13 mouse cellular contexts compared by ENCODE assay signal in genomic region chr6:42381916-42382381, GRCm38 (mm10). TPM values are rescaled to one million over a fixed set of nuclear protein-coding genes. Genes with fewer than 3 reads are reported as not detected.
DNase-seq lines count a peak whose midpoint lies in the region; ATAC-seq and TF ChIP-seq lines count a peak whose summit lies in the region.
"Had no signal": no experiment of that assay in that cellular context is flagged by ENCODE, and none has a peak within 500 bp of the region (broad histone marks: within the 10 kb centered on the region; RNA-seq: fewer than 3 reads in every experiment).

No protein-coding gene starts in this region.

- ATAC-seq in heart, embryonic 12.5 days (ENCODE audit: insufficient number of reproducible peaks, low FRiP score): peak; percentile 64
- no peak for ATAC-seq in limb, embryonic 15.5 days (ENCODE audit: insufficient number of reproducible peaks, low FRiP score, low TSS enrichment, low read depth)
- ATAC-seq: midbrain, embryonic 15.5 days had no signal

- H3K9ac ChIP-seq in heart, adult 2 months (ENCODE audit: low read depth, low read length): peak overlapping the region; percentile 5; the same call in 1 of the 2 replicates
- peak overlapping the region; percentile 21; the same call in 1 of the 2 replicates for H3K9ac ChIP-seq in heart, embryonic 12.5 days
- no peak overlapping the region for H3K9ac ChIP-seq in limb, embryonic 15.5 days
- H3K9ac ChIP-seq: midbrain, embryonic 15.5 days had no signal

- no peaks in the 10 kb centered on the region; the same call in 1 of the 2 replicates for H3K36me3 ChIP-seq in heart, adult 2 months (ENCODE audit: control insufficient read depth, insufficient read depth, low read length)
- H3K36me3 ChIP-seq in heart, embryonic 12.5 days: no peaks in the 10 kb centered on the region
- no peaks in the 10 kb centered on the region for H3K36me3 ChIP-seq in limb, embryonic 15.5 days
- H3K36me3 ChIP-seq: midbrain, embryonic 15.5 days had no signal

- H3K27ac ChIP-seq in heart, adult 2 months: peak overlapping the region; percentile 81
- H3K27ac ChIP-seq in heart, embryonic 12.5 days (ENCODE audit: poor library complexity, severe bottlenecking): peak overlapping the region; percentile 67
- H3K27ac ChIP-seq in limb, embryonic 15.5 days: 0 out of 2 replicates have a peak overlapping the region, but pooled peaks have one; percentile 27
- H3K27ac ChIP-seq: midbrain, embryonic 15.5 days had no signal

- intact Hi-C loops in heart, adult 2 months (cut with DNase I): loop anchor here (2.0 to 5.0 kb wide), 4 partner anchors 50 to 201 kb away; partner anchors contain the start of genes Olfr455 and Tas2r126
- intact Hi-C loops in heart, postnatal 10 days (cut with DNase I): loop anchor here (2.0 to 5.0 kb wide), 3 partner anchors 33 to 200 kb away; partner anchors contain the start of genes Casp2 and Zyx

- H3K27me3 ChIP-seq in heart, adult 2 months (ENCODE audit: control insufficient read depth, insufficient read depth, low read length): no peaks in the 10 kb centered on the region
- H3K27me3 ChIP-seq in heart, embryonic 12.5 days (replicated peaks): no peaks in the 10 kb centered on the region
- no peaks in the 10 kb centered on the region for H3K27me3 ChIP-seq in limb, embryonic 15.5 days
- H3K27me3 ChIP-seq: midbrain, embryonic 15.5 days had no signal

- TF ChIP-seq EP300 in heart, adult 2 months (IDR thresholded peaks at IDR 0.05; ENCODE audit: insufficient read depth, low read depth, low read length): no peak

- H3K4me2 ChIP-seq in heart, embryonic 12.5 days: 0 out of 2 replicates have a peak overlapping the region, but pooled peaks have one; percentile 16
- H3K4me2 ChIP-seq in limb, embryonic 15.5 days: no peak overlapping the region
- H3K4me2 ChIP-seq: midbrain, embryonic 15.5 days had no signal

- H3K9me3 ChIP-seq in heart, embryonic 12.5 days (replicated peaks): no peaks in the 10 kb centered on the region
- H3K9me3 ChIP-seq in limb, embryonic 15.5 days: no peaks in the 10 kb centered on the region
- H3K9me3 ChIP-seq: midbrain, embryonic 15.5 days had no signal

- H3K4me3 ChIP-seq in heart, adult 2 months: no peak overlapping the region
- no peak overlapping the region for H3K4me3 ChIP-seq in heart, embryonic 12.5 days
- H3K4me3 ChIP-seq in limb, embryonic 15.5 days: no peak overlapping the region
- H3K4me3 ChIP-seq: midbrain, embryonic 15.5 days had no signal

- peaks cover 10% of the 10 kb centered on the region for H3K4me1 ChIP-seq in heart, adult 2 months (ENCODE audit: control insufficient read depth, insufficient read depth, low read length)
- peaks cover 16% of the 10 kb centered on the region for H3K4me1 ChIP-seq in heart, embryonic 12.5 days (replicated peaks)
- peaks cover 10% of the 10 kb centered on the region; the same call in 1 of the 2 replicates for H3K4me1 ChIP-seq in limb, embryonic 15.5 days
- H3K4me1 ChIP-seq: midbrain, embryonic 15.5 days had no signal

- peak; percentile 50; the same call in 1 of the 2 replicates for TF ChIP-seq POLR2A in heart, adult 2 months (IDR thresholded peaks at IDR 0.05; ENCODE audit: insufficient read depth, low read depth, low read length)

- DNase-seq in heart, adult 2 months: peak in 1 of 2 experiments; percentile 34
- no peak for DNase-seq in heart, postnatal 10 days
- DNase-seq in 416B (ENCODE audit: low read depth) (peak; percentile 68), MN1 (ENCODE audit: low spot score) (no peak)
- no peak for DNase-seq in yolk sac, embryonic 10.5 days (ENCODE audit: low spot score)
- no peak for DNase-seq in adrenal gland, adult 2 months
- DNase-seq: cerebellum, adult 9-11 months; right cerebral cortex, postnatal 14 days; thymus, postnatal 4 days had no signal

- no peaks in the 10 kb centered on the region for H3K79me2 ChIP-seq in heart, adult 2 months (replicated peaks; ENCODE audit: control insufficient read depth, insufficient read depth, low read length)

- no peak for TF ChIP-seq CTCF in heart, adult 2 months (IDR thresholded peaks at IDR 0.05)

- WGBS in heart, adult 2 months: 27% methylated on average over 9 of the region's 9 CpGs
- WGBS in heart, embryonic 12.5 days: 42% methylated on average over 9 of the region's 9 CpGs
- WGBS in limb, embryonic 15.5 days: 61% methylated on average over 9 of the region's 9 CpGs

RNA-seq across cellular contexts. Expression of gene Epha1, which starts 8.9 kb away (rescaled TPM):
- total RNA-seq in heart, adult 2 months (2021): under 1 TPM; 0.14 to 0.16 TPM
- 0.50 and 0.94 TPM in 2 replicates for polyA plus RNA-seq in heart, adult 2 months (2012; rRNA removed)
- total RNA-seq in heart, postnatal 10 days (2021): under 1 TPM; 0.60 to 0.72 TPM
- polyA plus RNA-seq in heart, embryonic 12.5 days (2016; fragmentation: Nextera tagmentation; extraction: Ambion mirVana): 4.7 and 5.5 TPM in 2 replicates
- polyA plus RNA-seq in limb, embryonic 15.5 days (2015; fragmentation: Nextera tagmentation; extraction: Ambion mirVana): 25.4 and 30.1 TPM in 2 replicates
- total RNA-seq in adrenal gland, adult 2 months (2021): under 1 TPM; 0.23 to 0.86 TPM
- polyA plus RNA-seq in adrenal gland, adult 2 months (2012; rRNA removed): 0.18 and 0.37 TPM in 2 replicates

RNA-seq across cellular contexts. Expression of gene Tas2r143, which starts 18.1 kb away (rescaled TPM):
- total RNA-seq in heart, adult 2 months (2021): not detected
- polyA plus RNA-seq in heart, adult 2 months (2012; rRNA removed): 0.20 and 0.29 TPM in 2 replicates
- total RNA-seq in heart, postnatal 10 days (2021): not detected
- not detected in 2 replicates for polyA plus RNA-seq in heart, embryonic 12.5 days (2016; fragmentation: Nextera tagmentation; extraction: Ambion mirVana)
- not detected in 2 replicates for polyA plus RNA-seq in limb, embryonic 15.5 days (2015; fragmentation: Nextera tagmentation; extraction: Ambion mirVana)
- total RNA-seq in adrenal gland, adult 2 months (2021): 1 to 10 TPM in 1 of 2 experiments, under 1 TPM in 1; 0.90 to 7.2 TPM
- 0.50 and 0.63 TPM in 2 replicates for polyA plus RNA-seq in adrenal gland, adult 2 months (2012; rRNA removed)
- total RNA-seq: layer of hippocampus, adult 18-20 months had no signal
- polyA plus RNA-seq: midbrain, embryonic 15.5 days had no signal

RNA-seq across cellular contexts. Expression of gene Tas2r135, which starts 23.3 kb away (rescaled TPM):
- under 1 TPM in 1 of 2 experiments, not detected in 1; 0.27 TPM for total RNA-seq in heart, adult 2 months (2021)
- not detected in 2 replicates for polyA plus RNA-seq in heart, adult 2 months (2012; rRNA removed)
- total RNA-seq in heart, postnatal 10 days (2021): under 1 TPM; 0.25 to 0.31 TPM
- not detected in 2 replicates for polyA plus RNA-seq in heart, embryonic 12.5 days (2016; fragmentation: Nextera tagmentation; extraction: Ambion mirVana)
- not detected in 2 replicates for polyA plus RNA-seq in limb, embryonic 15.5 days (2015; fragmentation: Nextera tagmentation; extraction: Ambion mirVana)
- 1 to 10 TPM in 1 of 2 experiments, under 1 TPM in 1; 0.62 to 4.4 TPM for total RNA-seq in adrenal gland, adult 2 months (2021)
- polyA plus RNA-seq in adrenal gland, adult 2 months (2012; rRNA removed): 0.16 TPM in 1 of 2 replicates, not detected in the other
- total RNA-seq: layer of hippocampus, adult 18-20 months had no signal
- polyA plus RNA-seq: midbrain, embryonic 15.5 days had no signal

RNA-seq across cellular contexts. Expression of gene Zyx, which starts 32.5 kb away (rescaled TPM):
- total RNA-seq in heart, adult 2 months (2021): 10 to 100 TPM; 45.8 to 60.2 TPM
- polyA plus RNA-seq in heart, adult 2 months (2012; rRNA removed): 77.7 and 110 TPM in 2 replicates
- total RNA-seq in heart, postnatal 10 days (2021): 100 to 1,000 TPM; 104 to 121 TPM
- polyA plus RNA-seq in heart, embryonic 12.5 days (2016; fragmentation: Nextera tagmentation; extraction: Ambion mirVana): 213 and 219 TPM in 2 replicates
- polyA plus RNA-seq in limb, embryonic 15.5 days (2015; fragmentation: Nextera tagmentation; extraction: Ambion mirVana): 107 and 138 TPM in 2 replicates
- total RNA-seq in adrenal gland, adult 2 months (2021): 100 to 1,000 TPM in 1 of 2 experiments, 10 to 100 TPM in 1; 96.9 to 121 TPM
- 192 and 204 TPM in 2 replicates for polyA plus RNA-seq in adrenal gland, adult 2 months (2012; rRNA removed)

RNA-seq across cellular contexts. Expression of gene Tas2r126, which starts 52.4 kb away (rescaled TPM):
- total RNA-seq in heart, adult 2 months (2021): not detected
- not detected in 2 replicates for polyA plus RNA-seq in heart, adult 2 months (2012; rRNA removed)
- not detected for total RNA-seq in heart, postnatal 10 days (2021)
- polyA plus RNA-seq in heart, embryonic 12.5 days (2016; fragmentation: Nextera tagmentation; extraction: Ambion mirVana): not detected in 2 replicates
- polyA plus RNA-seq in limb, embryonic 15.5 days (2015; fragmentation: Nextera tagmentation; extraction: Ambion mirVana): 0.26 TPM in 1 of 2 replicates, not detected in the other
- total RNA-seq in adrenal gland, adult 2 months (2021): 1 to 10 TPM in 1 of 2 experiments, under 1 TPM in 1; 0.66 to 4.8 TPM
- 0.11 TPM in 1 of 2 replicates, not detected in the other for polyA plus RNA-seq in adrenal gland, adult 2 months (2012; rRNA removed)
- total RNA-seq: layer of hippocampus, adult 18-20 months had no signal
- polyA plus RNA-seq: midbrain, embryonic 15.5 days had no signal

Comparison
In these comparisons a context has a peak if more than half of its experiments do, and no peak if none do; other contexts are left out.
1. H3K27ac ChIP-seq: peak in every context shown above with its lines; median percentile 81 in heart, adult 2 months; 67 in heart, embryonic 12.5 days; 27 in limb, embryonic 15.5 days.